Mouse (Mus musculus) forebrain, embryonic 12.5 days (tissue): ENCODE measurements around the gene Rela. TPM values are rescaled to one million over a fixed set of nuclear protein-coding genes. Genes with fewer than 3 reads are reported as not detected.
"Not testable (repeated sequence)": the region's sequence is repeated elsewhere in the genome, so short reads cannot be mapped to it uniquely, and the experiment has no call there.

ENCODE experiments used
- ATAC-seq: fragments of 200-750 bp; cut with Nextera tagmentation; 2 replicates; pipeline ENCODE4 v1.8.0; 2017; ENCODE audit warnings: moderate TSS enrichment; ENCODE audit not compliant: low FRiP score
- H3K27ac ChIP-seq: fragments of 300-500 bp; sonication (generic); 2 replicates; pipeline ENCODE4 v1.5.1; 2016; ENCODE audit warnings: mild to moderate bottlenecking
- H3K27me3 ChIP-seq: fragments of 300-500 bp; sonication (generic); 2 replicates; pipeline ENCODE4 v1.6.1; 2016; ENCODE audit warnings: mild to moderate bottlenecking
- H3K36me3 ChIP-seq: fragments of 300-500 bp; sonication (generic); replicated peaks from 2 replicates; pipeline ENCODE4 v1.6.1; 2016; ENCODE audit warnings: mild to moderate bottlenecking
- H3K4me1 ChIP-seq: fragments of 300-500 bp; sonication (generic); 2 replicates; pipeline ENCODE4 v1.6.1; 2016
- H3K4me2 ChIP-seq: fragments of 300-500 bp; sonication (generic); 2 replicates; pipeline ENCODE4 v1.6.1; 2016; ENCODE audit warnings: mild to moderate bottlenecking, moderate library complexity
- H3K4me3 ChIP-seq: fragments of 300-500 bp; sonication (generic); replicated peaks from 2 replicates; pipeline ENCODE4 v1.5.1; 2016; ENCODE audit warnings: mild to moderate bottlenecking
- H3K9ac ChIP-seq: fragments of 300-500 bp; sonication (generic); 2 replicates; pipeline ENCODE4 v1.6.1; 2016; ENCODE audit warnings: mild to moderate bottlenecking
- H3K9me3 ChIP-seq: fragments of 300-500 bp; sonication (generic); 2 replicates; pipeline ENCODE4 v1.6.1; 2016
- WGBS: fragments of 180-500 bp; shearing (Covaris S2); methylation state at CpG from one replicate; pipeline ENCODE4 v1.1.7; 2016; 5-methylcytosine and 5-hydroxymethylcytosine counted together
- polyA plus RNA-seq: library from polyadenylated mRNA; unstranded; fragments of >200 nt; fragmentation: Nextera tagmentation; extraction: Ambion mirVana; gene quantifications from 2 replicates; pipeline ENCODE4 v1.2.1, GENCODE M21; 2016

The Rela gene
- polyA plus RNA-seq, 1 experiment from 2014 or later = 34.1 TPM

- Histone ChIP-seq H3K9ac (no peak overlapping the region), H3K27ac (no peak overlapping the region), H3K4me2 (no peak overlapping the region), H3K4me3 (no peak overlapping the region), H3K36me3 (peaks cover 62% of the 10 kb centered on the region), H3K27me3 (no peaks in the 10 kb centered on the region), H3K4me1 (peaks cover 19% of the 10 kb centered on the region), H3K9me3 (no peaks in the 10 kb centered on the region)
- ATAC-seq = no peak
- WGBS = 96% methylated on average over 19 of the region's 19 CpGs
Observed at GRCm38 (mm10) chr19:5685431-5685830, 48.1 kb downstream of the Rela start.

- H3K9me3 ChIP-seq = no peaks in the 10 kb centered on the region
- no peak overlapping the region for H3K27ac ChIP-seq
- H3K36me3 ChIP-seq = peaks cover 60% of the 10 kb centered on the region
- peaks cover 23% of the 10 kb centered on the region for H3K4me1 ChIP-seq
- 95% methylated on average over 11 of the region's 11 CpGs for WGBS
- no peak overlapping the region for H3K4me3 ChIP-seq
- H3K9ac ChIP-seq = no peak overlapping the region
- no peak for ATAC-seq
- no peak overlapping the region for H3K4me2 ChIP-seq
- H3K27me3 ChIP-seq = no peaks in the 10 kb centered on the region
Observed at GRCm38 (mm10) chr19:5685861-5686260, 48.6 kb downstream of the Rela start.

GRCm38 (mm10) chr19:5686437-5686836, 49.2 kb downstream of the Rela start:
- H3K36me3 ChIP-seq = peaks cover 60% of the 10 kb centered on the region
- no peak for ATAC-seq

GRCm38 (mm10) chr19:5686954-5687353, 49.7 kb downstream of the Rela start:
- 92% methylated on average over 11 of the region's 12 CpGs for WGBS
- H3K9me3 ChIP-seq, H3K27me3 ChIP-seq, H3K9ac ChIP-seq, ATAC-seq, H3K27ac ChIP-seq: not testable (repeated sequence)
- H3K4me3 ChIP-seq = peak overlapping the region; percentile 89; the same call in 1 of the 2 replicates
- peaks cover 34% of the 10 kb centered on the region for H3K4me1 ChIP-seq
- H3K4me2 ChIP-seq = peak overlapping the region; percentile 99
- H3K36me3 ChIP-seq = peaks cover 57% of the 10 kb centered on the region

More at GRCm38 (mm10) chr19:5686437-5686836, 49.2 kb downstream of the Rela start:
- H3K27ac ChIP-seq = no peak overlapping the region
- H3K4me2 ChIP-seq = no peak overlapping the region
- H3K27me3 ChIP-seq = no peaks in the 10 kb centered on the region
- no peaks in the 10 kb centered on the region for H3K9me3 ChIP-seq
- WGBS = 94% methylated on average over 13 of the region's 13 CpGs
- peaks cover 29% of the 10 kb centered on the region for H3K4me1 ChIP-seq
- H3K9ac ChIP-seq = no peak overlapping the region
- no peak overlapping the region for H3K4me3 ChIP-seq

GRCm38 (mm10) chr19:5687738-5688137, 50.5 kb downstream of the Rela start:
- Histone ChIP-seq H3K4me1 (peaks cover 42% of the 10 kb centered on the region), H3K36me3 (peaks cover 56% of the 10 kb centered on the region), H3K27ac (peak overlapping the region; percentile 91), H3K9me3 (no peaks in the 10 kb centered on the region), H3K27me3 (no peaks in the 10 kb centered on the region), H3K4me2 (peak overlapping the region; percentile 99), H3K4me3 (peak overlapping the region; percentile 89), H3K9ac (peak overlapping the region; percentile 89)
- ATAC-seq = no peak
- 20% methylated on average over 9 of the region's 9 CpGs for WGBS

- under 1% methylated on average over 69 of the region's 69 CpGs for WGBS
- Histone ChIP-seq H3K4me3 (peak within 1 kb of the TSS; percentile 89), H3K27ac (peak within 1 kb of the TSS; percentile 91), H3K9me3 (no peaks in the 10 kb centered on the region), H3K4me2 (peak within 1 kb of the TSS; percentile 99), H3K36me3 (peaks cover 56% of the 10 kb centered on the region), H3K9ac (peak within 1 kb of the TSS; percentile 89), H3K27me3 (no peaks in the 10 kb centered on the region), H3K4me1 (peaks cover 47% of the 10 kb centered on the region)
- peak; percentile 95 for ATAC-seq
Observed at GRCm38 (mm10) chr19:5688200-5689087, 51.2 kb downstream of the Rela start, which contains the start of the genes Map3k11 and Pcnx3. Gene Map3k11 (plus strand): TSS chr19:5688742. Gene Pcnx3 (minus strand): TSS chr19:5688908.

- Histone ChIP-seq H3K4me1 (peaks cover 49% of the 10 kb centered on the region), H3K27ac (peak overlapping the region; percentile 91), H3K4me2 (peak overlapping the region; percentile 99), H3K27me3 (no peaks in the 10 kb centered on the region), H3K4me3 (peak overlapping the region; percentile 89), H3K9ac (peak overlapping the region; percentile 89), H3K36me3 (peaks cover 54% of the 10 kb centered on the region), H3K9me3 (no peaks in the 10 kb centered on the region)
- under 1% methylated on average over 7 of the region's 7 CpGs for WGBS
- ATAC-seq = no peak
Observed at GRCm38 (mm10) chr19:5689088-5689428, 51.8 kb downstream of the Rela start.

GRCm38 (mm10) chr19:5689565-5690342, 52.5 kb downstream of the Rela start:
- Histone ChIP-seq H3K36me3 (peaks cover 48% of the 10 kb centered on the region), H3K4me1 (peaks cover 49% of the 10 kb centered on the region), H3K4me3 (peak overlapping the region; percentile 89), H3K4me2 (peak overlapping the region; percentile 99), H3K27me3 (peaks cover 5% of the 10 kb centered on the region; the same call in 1 of the 2 replicates), H3K27ac (peak overlapping the region; percentile 91), H3K9me3 (no peaks in the 10 kb centered on the region), H3K9ac (peak overlapping the region; percentile 89)
- WGBS = 12% methylated on average over 42 of the region's 42 CpGs
- peak; percentile 33; the same call in 1 of the 2 replicates for ATAC-seq

GRCm38 (mm10) chr19:5690343-5690735, 53.1 kb downstream of the Rela start:
- peak overlapping the region; percentile 91; the same call in 1 of the 2 replicates for H3K27ac ChIP-seq
- peaks cover 53% of the 10 kb centered on the region for H3K4me1 ChIP-seq
- ATAC-seq = no peak
- peak overlapping the region; percentile 89 for H3K4me3 ChIP-seq
- no peaks in the 10 kb centered on the region for H3K9me3 ChIP-seq
- H3K4me2 ChIP-seq = peak overlapping the region; percentile 99
- peaks cover 11% of the 10 kb centered on the region for H3K27me3 ChIP-seq
- peaks cover 46% of the 10 kb centered on the region for H3K36me3 ChIP-seq
- peak overlapping the region; percentile 89 for H3K9ac ChIP-seq
- WGBS = 78% methylated on average over 15 of the region's 15 CpGs

GRCm38 (mm10) chr19:5691601-5692000, 54.3 kb downstream of the Rela start:
- Histone ChIP-seq H3K4me3 (0 out of 2 replicates have a peak overlapping the region, but pooled peaks have one; percentile 89), H3K4me1 (peaks cover 65% of the 10 kb centered on the region), H3K36me3 (peaks cover 43% of the 10 kb centered on the region), H3K9ac (peak overlapping the region; percentile 89), H3K4me2 (peak overlapping the region; percentile 99), H3K9me3 (no peaks in the 10 kb centered on the region), H3K27ac (no peak overlapping the region), H3K27me3 (peaks cover 15% of the 10 kb centered on the region)
- WGBS = 88% methylated on average over 5 of the region's 5 CpGs
- ATAC-seq = no peak

- Histone ChIP-seq H3K27ac (peak overlapping the region; percentile 36; the same call in 1 of the 2 replicates), H3K9me3 (no peaks in the 10 kb centered on the region), H3K27me3 (peaks cover 15% of the 10 kb centered on the region), H3K4me3 (peak overlapping the region; percentile 7; the same call in 1 of the 2 replicates), H3K9ac (peak overlapping the region; percentile 89), H3K4me1 (peaks cover 61% of the 10 kb centered on the region), H3K36me3 (peaks cover 50% of the 10 kb centered on the region), H3K4me2 (peak overlapping the region; percentile 99)
- WGBS = 73% methylated on average over 10 of the region's 10 CpGs
- ATAC-seq = no peak
Observed at GRCm38 (mm10) chr19:5692086-5692912, 55.0 kb downstream of the Rela start.
